Mouse (Mus musculus): ENCODE measurements around the gene Phactr1. TPM values are rescaled to one million over a fixed set of nuclear protein-coding genes. Genes with fewer than 3 reads are reported as not detected.

The Phactr1 gene
- 0.40 and 0.77 TPM in 2 replicates for polyA plus RNA-seq (2012; rRNA removed; ENCODE audit: low replicate concordance)

DNA sequence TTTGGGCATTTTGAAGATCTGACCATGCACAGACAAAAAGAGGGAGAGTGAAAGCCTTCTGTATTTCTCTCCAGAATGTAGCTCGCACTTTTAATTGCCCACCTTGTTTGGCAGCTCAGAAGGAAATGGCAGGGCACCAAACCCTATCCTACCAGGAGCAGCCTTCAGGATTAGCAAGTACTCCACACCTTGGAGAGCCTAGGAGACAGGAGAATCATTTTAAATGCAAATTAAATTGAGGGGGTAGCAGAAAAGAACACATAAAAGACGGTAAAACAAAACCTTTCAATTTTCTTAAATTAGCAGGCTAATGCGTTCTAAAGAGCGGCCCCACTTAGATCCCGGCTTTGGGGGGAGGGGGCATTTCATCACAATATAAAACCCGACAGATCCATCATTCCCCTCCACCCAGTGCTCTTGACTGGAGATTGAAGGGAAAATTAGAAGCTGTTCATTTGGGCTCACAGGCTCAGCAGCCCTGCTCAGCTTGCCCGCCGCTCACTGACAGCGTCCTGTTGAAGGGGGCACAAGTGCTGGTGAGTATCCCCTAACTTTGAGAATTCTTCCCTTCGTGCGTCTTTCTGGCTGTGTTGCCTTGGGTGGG is at the start of gene Phactr1:
Gene Phactr1, plus strand, starts transcription at position 233 of the 604 bp plus-strand sequence.

DNA sequence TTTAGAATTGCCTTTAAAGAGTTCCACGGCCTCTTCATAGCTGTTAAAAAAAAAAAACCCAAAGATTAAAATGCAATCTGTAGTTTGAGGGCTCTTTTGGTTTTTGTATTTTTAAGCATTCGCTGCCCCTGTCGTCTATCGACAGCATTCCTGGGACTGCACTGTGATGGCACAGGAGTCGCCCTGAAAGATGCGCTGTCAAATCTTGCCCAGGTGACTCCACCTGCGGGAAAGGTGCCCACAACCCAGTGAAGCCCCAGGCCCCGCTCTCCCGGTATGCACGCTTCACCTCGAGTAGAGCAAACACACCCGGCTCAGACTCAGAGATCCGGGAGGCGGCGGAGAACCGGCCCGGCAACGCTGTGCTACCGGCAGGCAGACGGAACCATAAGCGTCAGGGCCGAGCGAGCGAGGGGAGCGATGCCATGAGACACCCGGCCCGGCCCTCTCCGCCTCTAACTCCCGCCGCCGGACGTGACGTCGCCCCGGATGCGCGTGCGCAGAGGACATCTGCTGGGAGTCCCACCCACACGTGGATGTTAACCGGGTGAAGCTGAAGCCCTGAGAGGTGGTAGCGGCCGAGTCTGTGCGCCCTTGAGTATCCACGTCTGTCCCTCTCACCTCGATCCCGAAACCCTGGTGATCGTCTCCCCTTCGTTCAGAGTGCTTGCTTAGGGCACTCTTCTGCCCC is 490.7 kb downstream of the Phactr1 start, which contains the start of gene Tbc1d7:
Gene Tbc1d7, minus strand, starts transcription at position 482 of the 691 bp plus-strand sequence.

